Mouse (Mus musculus): ENCODE measurements around the gene Galnt2. TPM values are rescaled to one million over a fixed set of nuclear protein-coding genes. Genes with fewer than 3 reads are reported as not detected.

Gene Galnt2
- polyA plus RNA-seq, 1 experiment from 2014 or later: 57.6 TPM

- H3K27me3 ChIP-seq (ENCODE audit: control insufficient read depth, insufficient read depth, low read length): no peaks in the 10 kb centered on the region
- WGBS: 33% methylated on average over 8 of the region's 8 CpGs
- no peak overlapping the region for H3K9ac ChIP-seq (replicated peaks; ENCODE audit: low read depth, low read length)
- no peak overlapping the region for H3K4me2 ChIP-seq (replicated peaks; ENCODE audit: low read depth, low read length)
- H3K4me1 ChIP-seq (ENCODE audit: control insufficient read depth, insufficient read depth, low read length): peaks cover 28% of the 10 kb centered on the region
- no peaks in the 10 kb centered on the region for H3K36me3 ChIP-seq (ENCODE audit: control insufficient read depth, insufficient read depth, low read length)
- H3K9me3 ChIP-seq (ENCODE audit: control insufficient read depth, low read depth, low read length): no peaks in the 10 kb centered on the region; the same call in 1 of the 2 replicates
- no peak for ATAC-seq (ENCODE audit: insufficient number of reproducible peaks, insufficient read depth, low FRiP score, low read depth)
- no peak overlapping the region for H3K27ac ChIP-seq (ENCODE audit: low read length)
- no peak overlapping the region for H3K4me3 ChIP-seq (ENCODE audit: low read depth, low read length)
Observed at GRCm38 (mm10) chr8:124240932-124241331, 9.7 kb downstream of the Galnt2 start.

GRCm38 (mm10) chr8:124242208-124242607, 11.0 kb downstream of the Galnt2 start:
- no peaks in the 10 kb centered on the region; the same call in 1 of the 2 replicates for H3K9me3 ChIP-seq (ENCODE audit: control insufficient read depth, low read depth, low read length)
- H3K27me3 ChIP-seq (ENCODE audit: control insufficient read depth, insufficient read depth, low read length): no peaks in the 10 kb centered on the region
- H3K36me3 ChIP-seq (ENCODE audit: control insufficient read depth, insufficient read depth, low read length): no peaks in the 10 kb centered on the region
- WGBS: 41% methylated on average over 6 of the region's 6 CpGs
- no peak overlapping the region for H3K4me2 ChIP-seq (replicated peaks; ENCODE audit: low read depth, low read length)
- no peak overlapping the region for H3K4me3 ChIP-seq (ENCODE audit: low read depth, low read length)
- H3K27ac ChIP-seq (ENCODE audit: low read length): peak overlapping the region; percentile 48; the same call in 1 of the 2 replicates
- peaks cover 28% of the 10 kb centered on the region for H3K4me1 ChIP-seq (ENCODE audit: control insufficient read depth, insufficient read depth, low read length)
- no peak for ATAC-seq (ENCODE audit: insufficient number of reproducible peaks, insufficient read depth, low FRiP score, low read depth)
- H3K9ac ChIP-seq (replicated peaks; ENCODE audit: low read depth, low read length): no peak overlapping the region

- peaks cover 28% of the 10 kb centered on the region for H3K4me1 ChIP-seq (ENCODE audit: control insufficient read depth, insufficient read depth, low read length)
- no peaks in the 10 kb centered on the region for H3K27me3 ChIP-seq (ENCODE audit: control insufficient read depth, insufficient read depth, low read length)
- no peak for ATAC-seq (ENCODE audit: insufficient number of reproducible peaks, insufficient read depth, low FRiP score, low read depth)
- no peak overlapping the region for H3K27ac ChIP-seq (ENCODE audit: low read length)
- no peaks in the 10 kb centered on the region for H3K36me3 ChIP-seq (ENCODE audit: control insufficient read depth, insufficient read depth, low read length)
- H3K9ac ChIP-seq (replicated peaks; ENCODE audit: low read depth, low read length): no peak overlapping the region
- no peak overlapping the region for H3K4me3 ChIP-seq (ENCODE audit: low read depth, low read length)
- no peaks in the 10 kb centered on the region; the same call in 1 of the 2 replicates for H3K9me3 ChIP-seq (ENCODE audit: control insufficient read depth, low read depth, low read length)
- 93% methylated on average over 5 of the region's 5 CpGs for WGBS
- H3K4me2 ChIP-seq (replicated peaks; ENCODE audit: low read depth, low read length): no peak overlapping the region
Observed at GRCm38 (mm10) chr8:124242913-124243312, 11.7 kb downstream of the Galnt2 start.

- Histone ChIP-seq H3K27ac (ENCODE audit: low read length) (no peak overlapping the region), H3K4me2 (replicated peaks; ENCODE audit: low read depth, low read length) (no peak overlapping the region), H3K4me3 (ENCODE audit: low read depth, low read length) (no peak overlapping the region), H3K9ac (replicated peaks; ENCODE audit: low read depth, low read length) (no peak overlapping the region), H3K9me3 (ENCODE audit: control insufficient read depth, low read depth, low read length) (no peaks in the 10 kb centered on the region; the same call in 1 of the 2 replicates), H3K36me3 (ENCODE audit: control insufficient read depth, insufficient read depth, low read length) (no peaks in the 10 kb centered on the region), H3K27me3 (ENCODE audit: control insufficient read depth, insufficient read depth, low read length) (no peaks in the 10 kb centered on the region), H3K4me1 (ENCODE audit: control insufficient read depth, insufficient read depth, low read length) (peaks cover 27% of the 10 kb centered on the region)
- ATAC-seq (ENCODE audit: insufficient number of reproducible peaks, insufficient read depth, low FRiP score, low read depth): no peak
- WGBS: 80% methylated on average over 6 of the region's 6 CpGs
Observed at GRCm38 (mm10) chr8:124247581-124247980, 16.4 kb downstream of the Galnt2 start.

- H3K4me1 ChIP-seq (ENCODE audit: control insufficient read depth, insufficient read depth, low read length): peaks cover 27% of the 10 kb centered on the region
- ATAC-seq (ENCODE audit: insufficient number of reproducible peaks, insufficient read depth, low FRiP score, low read depth): peak; percentile 31; the same call in 1 of the 2 replicates
- H3K9ac ChIP-seq (replicated peaks; ENCODE audit: low read depth, low read length): no peak overlapping the region
- H3K4me3 ChIP-seq (ENCODE audit: low read depth, low read length): no peak overlapping the region
- H3K36me3 ChIP-seq (ENCODE audit: control insufficient read depth, insufficient read depth, low read length): no peaks in the 10 kb centered on the region
- H3K27ac ChIP-seq (ENCODE audit: low read length): no peak overlapping the region
- no peaks in the 10 kb centered on the region; the same call in 1 of the 2 replicates for H3K9me3 ChIP-seq (ENCODE audit: control insufficient read depth, low read depth, low read length)
- no peak overlapping the region for H3K4me2 ChIP-seq (replicated peaks; ENCODE audit: low read depth, low read length)
- 85% methylated on average over 6 of the region's 6 CpGs for WGBS
- no peaks in the 10 kb centered on the region for H3K27me3 ChIP-seq (ENCODE audit: control insufficient read depth, insufficient read depth, low read length)
Observed at GRCm38 (mm10) chr8:124248688-124249087, 17.5 kb downstream of the Galnt2 start.

GRCm38 (mm10) chr8:124250255-124250654, 19.1 kb downstream of the Galnt2 start:
- no peak overlapping the region for H3K9ac ChIP-seq (replicated peaks; ENCODE audit: low read depth, low read length)
- WGBS: 17% methylated on average over 3 of the region's 3 CpGs
- no peak overlapping the region for H3K4me3 ChIP-seq (ENCODE audit: low read depth, low read length)
- no peaks in the 10 kb centered on the region for H3K9me3 ChIP-seq (ENCODE audit: control insufficient read depth, low read depth, low read length)
- ATAC-seq (ENCODE audit: insufficient number of reproducible peaks, insufficient read depth, low FRiP score, low read depth): peak; percentile 50; the same call in 1 of the 2 replicates
- peak overlapping the region; percentile 18 for H3K27ac ChIP-seq (ENCODE audit: low read length)
- H3K27me3 ChIP-seq (ENCODE audit: control insufficient read depth, insufficient read depth, low read length): no peaks in the 10 kb centered on the region
- H3K36me3 ChIP-seq (ENCODE audit: control insufficient read depth, insufficient read depth, low read length): no peaks in the 10 kb centered on the region
- H3K4me1 ChIP-seq (ENCODE audit: control insufficient read depth, insufficient read depth, low read length): peaks cover 29% of the 10 kb centered on the region
- no peak overlapping the region for H3K4me2 ChIP-seq (replicated peaks; ENCODE audit: low read depth, low read length)

GRCm38 (mm10) chr8:124250785-124251184, 19.6 kb downstream of the Galnt2 start:
- Histone ChIP-seq H3K9ac (replicated peaks; ENCODE audit: low read depth, low read length) (no peak overlapping the region), H3K27me3 (ENCODE audit: control insufficient read depth, insufficient read depth, low read length) (no peaks in the 10 kb centered on the region), H3K36me3 (ENCODE audit: control insufficient read depth, insufficient read depth, low read length) (no peaks in the 10 kb centered on the region), H3K9me3 (ENCODE audit: control insufficient read depth, low read depth, low read length) (no peaks in the 10 kb centered on the region), H3K4me3 (ENCODE audit: low read depth, low read length) (no peak overlapping the region), H3K4me1 (ENCODE audit: control insufficient read depth, insufficient read depth, low read length) (peaks cover 29% of the 10 kb centered on the region), H3K4me2 (replicated peaks; ENCODE audit: low read depth, low read length) (no peak overlapping the region), H3K27ac (ENCODE audit: low read length) (peak overlapping the region; percentile 18)
- WGBS: 10% methylated on average over 4 of the region's 4 CpGs
- no peak; the same call in 1 of the 2 replicates for ATAC-seq (ENCODE audit: insufficient number of reproducible peaks, insufficient read depth, low FRiP score, low read depth)

- Histone ChIP-seq H3K9ac (replicated peaks; ENCODE audit: low read depth, low read length) (no peak overlapping the region), H3K4me2 (replicated peaks; ENCODE audit: low read depth, low read length) (no peak overlapping the region), H3K27ac (ENCODE audit: low read length) (no peak overlapping the region), H3K4me3 (ENCODE audit: low read depth, low read length) (no peak overlapping the region), H3K36me3 (ENCODE audit: control insufficient read depth, insufficient read depth, low read length) (no peaks in the 10 kb centered on the region), H3K27me3 (ENCODE audit: control insufficient read depth, insufficient read depth, low read length) (no peaks in the 10 kb centered on the region), H3K9me3 (ENCODE audit: control insufficient read depth, low read depth, low read length) (no peaks in the 10 kb centered on the region), H3K4me1 (ENCODE audit: control insufficient read depth, insufficient read depth, low read length) (peaks cover 46% of the 10 kb centered on the region)
- 74% methylated on average over 5 of the region's 5 CpGs for WGBS
- no peak for ATAC-seq (ENCODE audit: insufficient number of reproducible peaks, insufficient read depth, low FRiP score, low read depth)
Observed at GRCm38 (mm10) chr8:124252533-124252950, 21.4 kb downstream of the Galnt2 start.

GRCm38 (mm10) chr8:124253939-124254338, 22.7 kb downstream of the Galnt2 start:
- ATAC-seq (ENCODE audit: insufficient number of reproducible peaks, insufficient read depth, low FRiP score, low read depth): no peak
- H3K4me2 ChIP-seq (replicated peaks; ENCODE audit: low read depth, low read length): no peak overlapping the region
- no peaks in the 10 kb centered on the region for H3K36me3 ChIP-seq (ENCODE audit: control insufficient read depth, insufficient read depth, low read length)
- H3K9ac ChIP-seq (replicated peaks; ENCODE audit: low read depth, low read length): no peak overlapping the region
- no peaks in the 10 kb centered on the region for H3K9me3 ChIP-seq (ENCODE audit: control insufficient read depth, low read depth, low read length)
- H3K27me3 ChIP-seq (ENCODE audit: control insufficient read depth, insufficient read depth, low read length): no peaks in the 10 kb centered on the region
- no peak overlapping the region for H3K27ac ChIP-seq (ENCODE audit: low read length)
- peaks cover 47% of the 10 kb centered on the region for H3K4me1 ChIP-seq (ENCODE audit: control insufficient read depth, insufficient read depth, low read length)
- 62% methylated on average over 6 of the region's 6 CpGs for WGBS
- H3K4me3 ChIP-seq (ENCODE audit: low read depth, low read length): no peak overlapping the region

All from stomach, embryonic 14.5 days (tissue).